Mouse (Mus musculus) brain, embryonic 14.5 days (tissue): Measurements from ENCODE around the gene Ank2.

ENCODE experiments used
- CTCF ChIP-seq: fragments of 200-500 bp; IDR thresholded peaks from 2 replicates; pipeline ENCODE4 v1.5.1; 2012; ENCODE audit warnings: inconsistent platforms, mild to moderate bottlenecking, moderate library complexity, borderline replicate concordance; ENCODE audit not compliant: insufficient read depth, insufficient read length; ENCODE audit errors: extremely low read depth
- POLR2A ChIP-seq: fragments of 200-500 bp; IDR thresholded peaks from 2 replicates; pipeline ENCODE4 v1.6.1; 2012; ENCODE audit warnings: mild to moderate bottlenecking, inconsistent platforms, borderline replicate concordance; ENCODE audit not compliant: poor library complexity, insufficient read depth, insufficient read length, severe bottlenecking; ENCODE audit errors: extremely low read depth

DNA sequence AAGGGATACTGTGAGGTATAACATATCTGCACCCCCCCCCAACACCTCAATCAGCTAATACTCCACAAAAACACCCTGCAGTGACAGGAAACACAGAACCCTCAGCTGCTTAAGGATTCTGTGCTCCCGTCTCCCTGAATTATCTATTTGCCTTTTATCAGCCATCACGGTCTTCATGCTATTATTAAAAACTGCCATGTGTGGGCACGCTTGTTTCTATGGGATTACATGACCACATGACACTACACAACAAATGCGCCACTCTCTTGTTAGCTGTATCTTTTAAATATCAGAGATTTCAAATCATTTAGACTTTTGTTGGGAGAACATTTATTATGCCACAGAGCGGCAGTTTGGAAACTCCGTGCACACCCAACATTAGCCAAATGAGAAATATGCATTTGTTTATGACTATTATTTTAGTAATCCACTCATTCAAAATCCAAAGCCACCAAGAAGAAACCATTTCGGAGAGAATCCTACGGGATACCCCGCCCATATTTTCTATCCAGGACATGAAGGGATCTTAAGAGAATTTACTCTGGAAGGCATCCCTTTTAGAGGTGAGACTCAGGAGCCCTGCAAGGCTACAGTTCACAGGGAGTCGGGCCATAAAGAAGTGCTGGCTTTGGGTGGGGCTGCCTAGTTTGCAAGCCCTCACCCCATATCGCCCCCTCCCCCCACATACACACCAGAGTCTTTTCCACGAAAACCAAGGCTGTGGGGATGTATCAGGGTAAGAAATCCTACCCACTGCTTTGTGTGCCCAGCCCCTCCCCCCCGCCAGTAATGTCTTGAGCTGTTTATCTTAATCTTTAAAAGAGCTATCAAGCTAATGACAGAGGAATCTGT, 274.6 kb downstream of the Ank2 start:
- no peak for TF ChIP-seq CTCF
- no peak for TF ChIP-seq POLR2A
